Mouse (Mus musculus) lung, postnatal 0 days (tissue): Measurements from ENCODE around the gene Trpd52l3. TPM values are rescaled to one million over a fixed set of nuclear protein-coding genes. Genes with fewer than 3 reads are reported as not detected.
"Not testable (repeated sequence)": the region's sequence is repeated elsewhere in the genome, so short reads cannot be mapped to it uniquely, and the experiment has no call there.

Experiments used
- ATAC-seq: fragments of 200-750 bp; cut with Nextera tagmentation; 2 replicates; pipeline ENCODE4 v1.8.0; 2017; ENCODE audit warnings: moderate library complexity
- DNase-seq: peaks from one replicate; pipeline ENCODE4 v3.0.0-alpha.2; 2016; ENCODE audit warnings: low spot score
- H3K27ac ChIP-seq: fragments of 300-500 bp; sonication (generic); 2 replicates; pipeline ENCODE4 v1.5.1; 2014; ENCODE audit warnings: antibody characterized with exemption, mild to moderate bottlenecking, low read length, mixed read lengths
- H3K27me3 ChIP-seq: fragments of 300-500 bp; sonication (generic); replicated peaks from 2 replicates; pipeline ENCODE4 v1.6.1; 2014; ENCODE audit warnings: low read length, mixed read lengths; ENCODE audit not compliant: insufficient read depth
- H3K36me3 ChIP-seq: fragments of 300-500 bp; sonication (generic); 2 replicates; pipeline ENCODE4 v1.6.1; 2014; ENCODE audit warnings: low read length, mixed read lengths; ENCODE audit not compliant: insufficient read depth
- H3K4me1 ChIP-seq: fragments of 300-500 bp; sonication (generic); 2 replicates; pipeline ENCODE4 v1.6.1; 2014; ENCODE audit warnings: antibody characterized with exemption, low read depth, low read length, mixed read lengths; ENCODE audit not compliant: insufficient read depth
- H3K4me2 ChIP-seq: fragments of 300-500 bp; sonication (generic); replicated peaks from 2 replicates; pipeline ENCODE4 v1.6.1; 2014; ENCODE audit warnings: low read depth, mild to moderate bottlenecking, low read length, moderate library complexity, mixed read lengths
- H3K4me3 ChIP-seq: fragments of 300-500 bp; sonication (generic); 2 replicates; pipeline ENCODE4 v1.5.1; 2014; ENCODE audit warnings: low read depth, low read length
- H3K9ac ChIP-seq: fragments of 300-500 bp; sonication (generic); replicated peaks from 2 replicates; pipeline ENCODE4 v1.6.1; 2014; ENCODE audit warnings: low read depth, mild to moderate bottlenecking
- H3K9me3 ChIP-seq: fragments of 300-500 bp; sonication (generic); 2 replicates; pipeline ENCODE4 v1.6.1; 2016; ENCODE audit warnings: low read length, mixed read lengths
- CTCF ChIP-seq: IDR thresholded peaks from 2 replicates; pipeline ENCODE4 v1.5.1; 2016; ENCODE audit warnings: antibody characterized with exemption, mild to moderate bottlenecking
- EP300 ChIP-seq: IDR thresholded peaks from 2 replicates; pipeline ENCODE4 v1.6.1; 2016; ENCODE audit warnings: antibody characterized with exemption, mild to moderate bottlenecking, control low read depth
- WGBS: fragments of 180-500 bp; shearing (Covaris S2); extraction: QIAGEN DNeasy Blood & Tissue Kit; methylation state at CpG from one replicate; pipeline ENCODE4 v1.1.7; 2014; 5-methylcytosine and 5-hydroxymethylcytosine counted together
- polyA plus RNA-seq: library from polyadenylated mRNA; unstranded; fragments of >200 nt; fragmentation: Nextera tagmentation; extraction: Ambion mirVana; gene quantifications from 2 replicates; pipeline ENCODE4 v1.2.1, GENCODE M21; 2015

Gene Trpd52l3
- polyA plus RNA-seq, 1 experiment from 2014 or later, result not detected

DNA sequence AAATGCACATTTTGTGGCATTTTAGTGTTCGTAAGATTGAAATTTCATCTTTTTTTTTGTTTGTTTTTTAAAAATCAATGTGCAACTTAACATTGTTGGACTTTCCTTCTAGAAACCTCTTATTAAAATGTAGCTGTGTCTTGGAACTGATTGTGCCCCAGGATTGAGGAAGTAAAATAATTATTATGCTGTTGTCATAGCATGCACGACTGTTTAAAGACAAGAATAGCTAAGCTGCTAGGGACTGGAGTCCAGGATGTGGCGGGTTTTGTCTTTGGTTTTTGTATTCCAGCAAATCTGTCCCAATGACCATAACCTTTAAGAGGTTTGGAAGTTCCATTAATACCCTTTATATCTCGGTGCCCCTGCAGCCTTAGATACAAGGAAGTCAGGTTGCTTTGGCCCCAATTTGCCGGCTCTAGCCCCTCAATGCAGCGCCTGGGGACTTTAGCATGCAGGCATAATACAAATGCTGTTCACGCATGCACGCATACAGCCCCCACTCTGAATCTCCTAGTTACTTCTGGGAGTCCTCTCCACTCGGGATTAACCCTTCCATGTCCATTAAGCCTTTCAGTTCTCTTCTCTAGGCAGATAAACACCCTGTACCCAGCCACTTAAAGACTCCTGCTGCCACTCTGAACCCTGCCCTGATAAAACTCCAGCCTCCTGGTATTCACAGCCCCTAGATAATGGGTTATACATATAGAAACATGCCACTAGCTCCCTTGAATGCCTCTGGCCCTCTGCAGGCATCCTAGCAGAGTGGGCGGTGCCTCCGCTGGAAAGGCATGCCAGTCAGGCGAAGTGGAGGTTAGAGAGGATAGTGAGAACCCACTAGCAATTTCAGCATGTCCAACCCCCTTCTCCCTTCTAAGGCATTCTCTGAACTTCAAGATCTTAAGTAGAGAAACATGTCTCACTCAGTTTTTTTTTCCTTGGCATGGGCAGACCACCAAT lies 2.9 kb upstream of the Trpd52l3 start:
- TF ChIP-seq EP300 (no peak), CTCF (no peak)
- Histone ChIP-seq H3K9ac (no peak overlapping the region), H3K4me1 (no peaks in the 10 kb centered on the region), H3K4me2 (no peak overlapping the region), H3K9me3 (no peaks in the 10 kb centered on the region), H3K36me3 (no peaks in the 10 kb centered on the region), H3K4me3 (no peak overlapping the region), H3K27ac (no peak overlapping the region), H3K27me3 (no peaks in the 10 kb centered on the region)
- 63% methylated on average over 12 of the region's 12 CpGs for WGBS
- ATAC-seq (no peak), DNase-seq (no peak)

DNA sequence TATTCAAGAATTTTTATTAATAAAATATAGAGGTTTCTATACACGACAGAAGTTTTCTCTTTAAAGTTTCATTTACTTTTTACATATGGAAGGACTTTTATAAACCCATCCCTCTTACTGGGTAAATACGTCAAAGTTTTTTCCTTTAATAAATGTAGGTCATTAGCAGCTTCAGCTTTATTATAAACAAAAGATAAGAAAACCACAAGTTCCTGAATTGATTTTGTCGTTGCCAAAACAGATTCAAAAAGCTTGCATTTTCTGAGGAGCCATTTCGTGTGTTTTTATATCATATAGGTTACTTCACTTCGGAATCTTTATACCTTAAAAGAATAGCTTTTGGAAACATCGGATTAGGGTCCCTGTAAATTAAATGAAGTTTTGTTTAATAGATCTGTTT lies 2.0 kb upstream of the Trpd52l3 start:
- Histone ChIP-seq H3K27ac (no peak overlapping the region), H3K36me3 (no peaks in the 10 kb centered on the region), H3K4me3 (no peak overlapping the region), H3K9ac (no peak overlapping the region), H3K4me1 (no peaks in the 10 kb centered on the region), H3K27me3 (no peaks in the 10 kb centered on the region), H3K4me2 (no peak overlapping the region), H3K9me3 (no peaks in the 10 kb centered on the region)
- no peak for ATAC-seq
- no peak for DNase-seq
- TF ChIP-seq CTCF (no peak), EP300 (no peak)
- WGBS, result 63% methylated on average over 6 of the region's 6 CpGs

GRCm38 (mm10) chr19:30006371-30006770 lies 2.8 kb downstream of the Trpd52l3 start:
- Histone ChIP-seq H3K4me2 (no peak overlapping the region), H3K27ac (no peak overlapping the region), H3K9ac (no peak overlapping the region), H3K4me1 (no peaks in the 10 kb centered on the region), H3K9me3 (no peaks in the 10 kb centered on the region), H3K36me3 (no peaks in the 10 kb centered on the region), H3K27me3 (no peaks in the 10 kb centered on the region), H3K4me3 (no peak overlapping the region)
- 67% methylated on average over 3 of the region's 3 CpGs for WGBS
- no peak for DNase-seq
- ATAC-seq, result no peak
- TF ChIP-seq CTCF (no peak), EP300 (no peak)

DNA sequence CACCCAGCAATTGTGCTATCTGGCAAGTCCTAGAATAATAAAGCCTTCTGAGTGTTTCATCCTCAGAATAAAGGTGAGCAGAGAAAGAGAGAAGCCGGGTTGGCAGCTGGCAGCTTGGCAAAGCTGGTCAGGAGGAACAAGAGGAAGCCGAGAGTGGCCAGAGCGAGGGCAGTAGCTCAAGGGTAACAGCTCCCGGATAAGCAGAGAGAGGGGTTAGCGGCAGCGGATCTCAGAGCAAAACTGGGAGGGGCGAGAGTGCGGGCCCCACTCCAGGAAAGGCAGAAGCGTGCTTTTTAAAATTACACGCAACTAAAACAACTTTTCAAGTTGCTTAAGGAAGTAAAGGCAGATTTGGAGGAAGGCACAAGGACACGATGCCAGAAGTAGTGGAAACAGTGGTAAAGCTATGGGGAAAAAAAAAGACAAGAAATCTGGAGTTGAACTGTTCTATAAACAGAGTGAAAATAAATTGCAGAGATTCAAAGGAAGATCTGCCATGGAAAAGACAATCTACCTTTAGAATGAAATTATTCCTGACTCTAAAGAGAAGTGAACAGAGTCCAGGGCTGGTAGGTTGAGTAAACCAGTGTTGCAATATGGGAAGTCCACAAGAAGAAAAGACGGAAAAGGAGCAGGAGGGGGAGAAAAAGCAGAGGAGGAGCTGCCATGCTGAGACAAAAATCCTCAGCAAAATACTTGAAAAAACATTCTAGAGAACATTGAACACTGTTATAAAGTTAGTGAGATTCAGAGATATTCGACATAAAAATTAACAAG lies 7.1 kb downstream of the Trpd52l3 start:
- TF ChIP-seq EP300 (no peak), CTCF (no peak)
- 0 out of 2 replicates have a peak overlapping the region, but pooled peaks have one; percentile 9 for H3K4me2 ChIP-seq
- H3K9me3 ChIP-seq, result no peaks in the 10 kb centered on the region

DNA sequence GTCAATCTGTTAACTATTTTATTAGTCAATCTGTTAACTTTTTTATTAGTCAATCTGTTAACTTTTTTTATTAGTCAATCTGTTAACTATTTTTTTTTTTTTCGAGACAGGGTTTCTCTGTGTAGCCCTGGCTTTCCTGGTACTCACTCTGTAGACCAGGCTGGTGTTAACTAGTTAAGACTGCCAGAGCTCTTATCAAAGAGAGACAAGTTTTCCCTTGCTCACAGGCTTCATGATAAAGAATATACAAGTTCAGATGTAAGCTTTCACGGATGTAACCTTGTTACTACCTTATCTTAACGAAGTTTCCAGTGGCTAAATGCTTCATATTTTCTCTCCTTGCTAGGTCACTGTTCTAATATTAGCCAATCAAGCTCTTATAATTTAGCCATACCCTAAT lies 10.7 kb downstream of the Trpd52l3 start:
- no peak for DNase-seq
- Histone ChIP-seq H3K36me3 (no peaks in the 10 kb centered on the region), H3K4me3 (no peak overlapping the region), H3K4me1 (no peaks in the 10 kb centered on the region), H3K27me3 (no peaks in the 10 kb centered on the region), H3K9me3 (no peaks in the 10 kb centered on the region), H3K9ac (no peak overlapping the region), H3K27ac (no peak overlapping the region), H3K4me2 (no peak overlapping the region)
- no peak for ATAC-seq
- WGBS, result 72% methylated on average over 3 of the region's 3 CpGs
- no peak for TF ChIP-seq EP300
- TF ChIP-seq CTCF, result no peak

More for the DNA sequence above, 7.1 kb downstream of the Trpd52l3 start:
- Histone ChIP-seq H3K27me3 (no peaks in the 10 kb centered on the region), H3K4me1 (no peaks in the 10 kb centered on the region), H3K27ac (no peak overlapping the region), H3K9ac (no peak overlapping the region), H3K36me3 (no peaks in the 10 kb centered on the region), H3K4me3 (no peak overlapping the region)
- ATAC-seq, result no peak
- 39% methylated on average over 13 of the region's 13 CpGs for WGBS
- no peak for DNase-seq

DNA sequence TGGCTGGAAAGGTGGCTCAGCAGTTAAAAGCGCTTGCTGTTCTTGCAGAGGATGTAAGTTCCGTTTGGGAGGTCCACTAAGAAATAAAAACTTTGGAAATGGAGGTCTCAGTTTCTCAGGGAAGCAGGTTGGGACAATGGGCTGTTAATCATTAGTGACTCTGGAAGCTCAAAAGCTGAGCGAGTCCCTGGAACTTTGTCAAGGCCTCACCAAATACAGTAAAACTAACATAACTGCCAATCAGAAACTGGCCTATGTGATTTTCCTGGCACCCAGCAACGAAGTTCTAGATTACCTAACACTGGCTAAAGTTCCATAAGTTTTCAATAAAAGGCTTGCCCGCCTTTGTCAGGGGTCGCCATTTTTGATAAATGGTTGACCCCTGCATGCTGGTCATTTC lies 12.6 kb downstream of the Trpd52l3 start:
- Histone ChIP-seq H3K9me3 (no peaks in the 10 kb centered on the region), H3K4me2 (no peak overlapping the region), H3K4me3 (no peak overlapping the region), H3K4me1 (no peaks in the 10 kb centered on the region), H3K27ac (no peak overlapping the region), H3K27me3 (no peaks in the 10 kb centered on the region), H3K9ac (no peak overlapping the region), H3K36me3 (no peaks in the 10 kb centered on the region)
- no peak for ATAC-seq
- 48% methylated on average over 6 of the region's 6 CpGs for WGBS
- TF ChIP-seq EP300, result no peak
- no peak for TF ChIP-seq CTCF
- DNase-seq, result no peak

GRCm38 (mm10) chr19:30023419-30023818 lies 19.8 kb downstream of the Trpd52l3 start:
- ATAC-seq, result not testable (repeated sequence)

More at GRCm38 (mm10) chr19:30023419-30023818, 19.8 kb downstream of the Trpd52l3 start:
- H3K9me3 ChIP-seq, H3K9ac ChIP-seq, H3K27me3 ChIP-seq, DNase-seq, H3K4me3 ChIP-seq, H3K4me2 ChIP-seq, H3K27ac ChIP-seq, H3K4me1 ChIP-seq, H3K36me3 ChIP-seq: not testable (repeated sequence)
- 90% methylated on average over 10 of the region's 10 CpGs for WGBS
